Mouse (Mus musculus) intestine, embryonic 14.5 days (tissue): ENCODE results near the gene Hist1h2bj. TPM values are rescaled to one million over a fixed set of nuclear protein-coding genes. Genes with fewer than 3 reads are reported as not detected.
"Not testable (repeated sequence)": the region's sequence is repeated elsewhere in the genome, so short reads cannot be mapped to it uniquely, and the experiment has no call there.

Source experiments
- ATAC-seq: fragments of 200-750 bp; cut with Nextera tagmentation; replicated peaks from 2 replicates; pipeline ENCODE4 v1.8.0; 2017; ENCODE audit warnings: low read depth, moderate number of reproducible peaks, moderate TSS enrichment, moderate library complexity; ENCODE audit not compliant: low FRiP score, low TSS enrichment
- DNase-seq: peaks from one replicate; pipeline ENCODE4 v3.0.0-alpha.2; 2018; ENCODE audit warnings: low spot score
- H3K27ac ChIP-seq: fragments of 300-500 bp; sonication (generic); 2 replicates; pipeline ENCODE4 v1.5.1; 2014; ENCODE audit warnings: low read depth, mild to moderate bottlenecking, control low read depth
- H3K27me3 ChIP-seq: fragments of 300-500 bp; sonication (generic); replicated peaks from 2 replicates; pipeline ENCODE4 v1.6.1; 2014; ENCODE audit warnings: low read length, control low read depth; ENCODE audit not compliant: control insufficient read depth, insufficient read depth
- H3K36me3 ChIP-seq: fragments of 300-500 bp; sonication (generic); 2 replicates; pipeline ENCODE4 v1.6.1; 2014; ENCODE audit warnings: low read length, control low read depth; ENCODE audit not compliant: control insufficient read depth, insufficient read depth
- H3K4me1 ChIP-seq: fragments of 300-500 bp; sonication (generic); replicated peaks from 2 replicates; pipeline ENCODE4 v1.6.1; 2014; ENCODE audit warnings: low read length, control low read depth, mixed read lengths; ENCODE audit not compliant: control insufficient read depth, insufficient read depth
- H3K4me2 ChIP-seq: fragments of 300-500 bp; sonication (generic); 2 replicates; pipeline ENCODE4 v1.6.1; 2014; ENCODE audit warnings: low read length
- H3K4me3 ChIP-seq: fragments of 300-500 bp; sonication (generic); 2 replicates; pipeline ENCODE4 v1.5.1; 2014; ENCODE audit warnings: low read depth, low read length, control low read depth, mixed read lengths
- H3K9ac ChIP-seq: fragments of 300-500 bp; sonication (generic); 2 replicates; pipeline ENCODE4 v1.6.1; 2014; ENCODE audit warnings: mild to moderate bottlenecking, low read length
- H3K9me3 ChIP-seq: fragments of 300-500 bp; sonication (generic); 2 replicates; pipeline ENCODE4 v1.6.1; 2016; ENCODE audit warnings: low read length, control low read depth; ENCODE audit not compliant: control insufficient read depth
- WGBS: fragments of 180-500 bp; shearing (Covaris S2); extraction: QIAGEN DNeasy Blood & Tissue Kit; methylation state at CpG from one replicate; pipeline ENCODE4 v1.1.7; 2014; 5-methylcytosine and 5-hydroxymethylcytosine counted together
- polyA plus RNA-seq: library from polyadenylated mRNA; unstranded; fragments of >200 nt; fragmentation: Nextera tagmentation; extraction: Ambion mirVana; gene quantifications from 2 replicates; pipeline ENCODE4 v1.2.1, GENCODE M21; 2014

The Hist1h2bj gene
- 10.2 and 14.0 TPM in 2 replicates for polyA plus RNA-seq

DNA sequence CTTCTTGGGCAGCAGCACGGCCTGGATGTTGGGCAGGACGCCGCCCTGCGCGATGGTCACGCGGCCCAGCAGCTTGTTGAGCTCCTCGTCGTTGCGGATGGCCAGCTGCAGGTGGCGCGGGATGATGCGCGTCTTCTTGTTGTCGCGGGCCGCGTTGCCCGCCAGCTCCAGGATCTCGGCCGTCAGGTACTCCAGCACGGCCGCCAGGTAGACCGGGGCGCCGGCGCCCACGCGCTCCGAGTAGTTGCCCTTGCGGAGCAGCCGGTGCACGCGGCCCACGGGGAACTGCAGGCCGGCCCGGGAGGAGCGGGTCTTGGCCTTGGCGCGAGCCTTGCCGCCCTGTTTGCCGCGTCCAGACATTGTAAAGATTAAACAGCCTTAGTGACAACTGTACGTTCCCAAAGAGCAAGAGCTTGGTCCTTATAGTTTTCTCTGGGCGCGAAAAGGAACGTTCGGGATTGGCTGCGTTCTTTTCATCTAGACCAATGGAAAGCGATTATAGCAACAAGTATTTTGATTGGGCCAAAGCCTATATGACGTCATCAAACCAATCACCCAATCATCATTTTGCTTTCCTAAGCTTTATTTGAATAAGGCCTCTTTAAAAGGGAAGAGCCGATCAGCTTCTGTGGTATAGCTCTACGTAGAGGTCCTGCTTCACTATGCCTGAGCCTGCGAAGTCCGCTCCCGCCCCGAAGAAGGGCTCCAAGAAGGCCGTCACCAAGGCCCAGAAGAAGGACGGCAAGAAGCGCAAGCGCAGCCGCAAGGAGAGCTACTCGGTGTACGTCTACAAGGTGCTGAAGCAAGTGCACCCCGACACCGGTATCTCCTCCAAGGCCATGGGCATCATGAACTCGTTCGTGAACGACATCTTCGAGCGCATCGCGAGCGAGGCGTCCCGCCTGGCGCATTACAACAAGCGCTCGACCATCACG is at the start of gene Hist1h2bj, which contains the start of gene Hist1h2ag:
Gene Hist1h2bj (plus strand): TSS at position 647 of the 935 bp plus-strand sequence.
Gene Hist1h2ag (minus strand): TSS at position 377 of the 935 bp plus-strand sequence.
- H3K9ac ChIP-seq: peak within 1 kb of the TSS; percentile 70
- not testable (repeated sequence) for H3K4me1 ChIP-seq, H3K9me3 ChIP-seq, H3K27me3 ChIP-seq, H3K36me3 ChIP-seq
- ATAC-seq (peak; percentile 90), DNase-seq (peak; percentile 87)
- under 1% methylated on average over 39 of the region's 80 CpGs for WGBS
- H3K27ac ChIP-seq: peak within 1 kb of the TSS; percentile 96
- peak within 1 kb of the TSS; percentile 60 for H3K4me2 ChIP-seq
- H3K4me3 ChIP-seq: peak within 1 kb of the TSS; percentile 45

DNA sequence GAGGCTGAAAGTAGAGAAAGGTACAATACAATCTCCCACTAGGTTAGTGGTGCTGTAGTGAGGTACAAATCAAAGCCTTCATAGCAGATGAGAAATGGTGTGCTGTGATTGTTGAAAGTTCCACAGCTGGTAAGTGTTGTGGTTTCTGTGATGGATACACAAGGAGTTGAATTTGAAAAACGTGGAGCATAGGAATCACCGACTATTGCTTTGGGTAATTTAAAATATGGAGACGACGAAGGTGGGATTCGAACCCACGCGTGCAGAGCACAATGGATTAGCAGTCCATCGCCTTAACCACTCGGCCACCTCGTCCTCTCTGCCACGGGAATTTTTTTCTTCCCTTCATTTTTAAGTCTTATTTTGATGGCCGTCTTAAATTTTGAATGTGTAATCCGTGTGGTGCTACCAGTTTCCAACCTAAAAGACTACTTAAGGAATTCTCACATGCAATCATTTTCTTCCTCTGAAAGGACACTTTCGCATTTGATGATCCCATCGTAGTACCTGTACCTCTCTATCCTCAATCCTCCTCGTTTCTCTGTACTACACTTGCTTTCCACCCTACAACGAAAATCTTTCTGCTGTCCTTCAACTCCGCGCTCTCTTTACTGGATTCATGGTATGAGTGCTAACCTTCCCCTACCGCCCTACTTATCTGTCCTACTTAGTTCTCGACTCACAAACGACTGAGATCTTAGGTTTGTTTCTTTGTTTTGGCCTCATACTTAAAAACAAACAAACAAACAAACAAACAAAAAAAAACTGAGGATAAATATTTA is 48.9 kb upstream of the Hist1h2bj start:
- Histone ChIP-seq H3K9me3 (peaks cover 4% of the 10 kb centered on the region; the same call in 1 of the 2 replicates), H3K36me3 (no peaks in the 10 kb centered on the region), H3K9ac (no peak overlapping the region), H3K4me2 (peak overlapping the region; percentile 43), H3K4me3 (peak overlapping the region; percentile 32), H3K4me1 (no peaks in the 10 kb centered on the region), H3K27me3 (peaks cover 57% of the 10 kb centered on the region), H3K27ac (no peak overlapping the region)
- DNase-seq (peak; percentile 79), ATAC-seq (no peak)
- 2% methylated on average over 22 of the region's 22 CpGs for WGBS

DNA sequence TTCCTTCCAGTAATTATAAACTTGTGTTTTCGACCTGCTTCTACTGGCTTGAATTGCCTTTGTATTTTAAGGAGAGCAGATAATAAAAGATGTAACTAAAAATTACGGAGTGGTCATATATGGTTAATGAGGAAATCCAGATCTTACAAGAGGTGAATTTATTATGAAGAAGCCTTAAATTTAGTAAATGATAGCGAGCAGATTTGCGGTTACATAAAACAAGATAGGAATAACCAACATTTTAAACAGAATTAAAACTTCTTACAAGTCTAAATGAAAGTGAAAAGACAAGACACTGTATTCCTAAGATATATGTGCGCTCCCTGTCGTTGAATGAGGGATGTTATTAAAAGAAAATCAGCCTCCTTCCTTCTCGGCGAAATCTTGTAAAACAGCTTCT is 48.1 kb upstream of the Hist1h2bj start:
- H3K4me3 ChIP-seq: peak overlapping the region; percentile 32
- ATAC-seq: no peak
- no peak overlapping the region for H3K27ac ChIP-seq
- H3K9ac ChIP-seq: no peak overlapping the region
- no peaks in the 10 kb centered on the region for H3K36me3 ChIP-seq
- DNase-seq: no peak
- H3K9me3 ChIP-seq: peaks cover 4% of the 10 kb centered on the region; the same call in 1 of the 2 replicates
- peaks cover 64% of the 10 kb centered on the region for H3K27me3 ChIP-seq
- H3K4me1 ChIP-seq: no peaks in the 10 kb centered on the region
- WGBS: 4% methylated on average over 8 of the region's 8 CpGs
- H3K4me2 ChIP-seq: peak overlapping the region; percentile 43

DNA sequence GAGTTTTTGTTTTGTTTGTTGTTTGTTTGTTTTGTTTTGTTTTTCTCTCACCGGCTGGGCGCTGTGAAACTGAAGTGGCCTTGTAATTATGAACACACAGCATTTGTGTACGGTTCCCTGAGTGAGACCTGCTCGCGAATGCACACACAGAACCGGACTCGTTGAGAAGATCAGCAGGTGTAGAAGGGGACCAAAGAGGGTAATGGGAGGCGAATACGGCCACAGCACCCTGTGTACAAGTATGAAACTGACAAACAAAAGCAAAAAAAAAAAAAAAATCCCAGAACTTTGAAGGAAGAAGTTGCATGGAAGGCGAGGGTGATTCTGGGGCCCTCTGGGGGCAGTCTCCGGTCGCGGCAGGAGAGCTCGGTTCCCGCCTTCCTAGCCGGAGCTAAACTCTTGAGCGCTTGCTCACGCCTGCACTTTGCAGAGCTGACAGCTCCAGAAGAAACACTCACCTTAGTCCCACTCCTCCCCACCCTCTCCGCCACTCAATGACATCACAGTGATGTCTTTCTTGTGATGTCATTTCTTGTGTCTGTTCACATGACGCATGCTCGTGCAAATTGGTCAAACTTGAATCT is 47.6 kb upstream of the Hist1h2bj start:
- Histone ChIP-seq H3K4me1 (no peaks in the 10 kb centered on the region), H3K27me3 (peaks cover 69% of the 10 kb centered on the region), H3K4me3 (peak overlapping the region; percentile 32), H3K4me2 (peak overlapping the region; percentile 43), H3K9ac (no peak overlapping the region), H3K9me3 (peaks cover 4% of the 10 kb centered on the region; the same call in 1 of the 2 replicates), H3K36me3 (no peaks in the 10 kb centered on the region), H3K27ac (no peak overlapping the region)
- under 1% methylated on average over 21 of the region's 21 CpGs for WGBS
- peak; percentile 70; the same call in 1 of the 2 replicates for ATAC-seq
- DNase-seq: peak; percentile 84

DNA sequence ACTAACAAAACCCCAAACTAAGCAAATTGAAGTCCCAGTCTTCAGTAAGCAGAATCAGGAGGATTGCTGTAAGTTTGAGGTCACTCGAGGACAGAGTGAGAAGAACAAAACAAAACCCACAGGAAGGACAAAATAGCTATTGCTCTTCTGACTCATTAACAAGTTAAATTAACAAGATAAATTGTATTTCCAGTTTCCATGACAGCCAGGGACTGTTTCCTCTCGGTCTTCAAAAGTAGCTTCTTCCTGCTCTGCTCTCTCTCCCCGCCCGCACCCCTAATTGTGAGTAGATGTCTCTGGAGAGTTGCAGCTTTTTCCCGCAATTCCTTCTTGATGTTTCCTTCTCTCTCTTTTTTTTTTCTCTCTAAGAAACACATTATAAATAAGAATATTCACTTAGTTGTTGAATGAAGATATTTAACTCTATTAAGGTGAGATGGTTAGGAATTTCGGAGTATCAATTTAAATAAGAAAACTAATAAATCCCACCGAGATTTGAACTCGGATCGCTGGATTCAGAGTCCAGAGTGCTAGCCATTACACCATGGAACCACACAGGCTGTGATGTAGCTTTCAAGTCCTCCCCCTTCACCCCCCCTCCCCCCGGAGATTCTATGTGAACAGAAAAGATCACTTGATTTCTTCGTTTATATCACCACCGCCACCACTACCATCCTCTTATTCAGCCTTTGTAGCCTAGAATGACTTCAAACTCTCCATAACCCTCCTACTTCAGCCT is 46.7 kb upstream of the Hist1h2bj start:
- DNase-seq: peak; percentile 70
- H3K9ac ChIP-seq: no peak overlapping the region
- peaks cover 78% of the 10 kb centered on the region for H3K27me3 ChIP-seq
- WGBS: 3% methylated on average over 12 of the region's 12 CpGs
- H3K36me3 ChIP-seq: no peaks in the 10 kb centered on the region
- ATAC-seq: 0 out of 2 replicates have a peak, but pooled peaks have one; percentile 24
- H3K4me1 ChIP-seq: no peaks in the 10 kb centered on the region
- peak overlapping the region; percentile 43 for H3K4me2 ChIP-seq
- H3K4me3 ChIP-seq: peak overlapping the region; percentile 32
- peaks cover 2% of the 10 kb centered on the region; the same call in 1 of the 2 replicates for H3K9me3 ChIP-seq
- no peak overlapping the region for H3K27ac ChIP-seq

DNA sequence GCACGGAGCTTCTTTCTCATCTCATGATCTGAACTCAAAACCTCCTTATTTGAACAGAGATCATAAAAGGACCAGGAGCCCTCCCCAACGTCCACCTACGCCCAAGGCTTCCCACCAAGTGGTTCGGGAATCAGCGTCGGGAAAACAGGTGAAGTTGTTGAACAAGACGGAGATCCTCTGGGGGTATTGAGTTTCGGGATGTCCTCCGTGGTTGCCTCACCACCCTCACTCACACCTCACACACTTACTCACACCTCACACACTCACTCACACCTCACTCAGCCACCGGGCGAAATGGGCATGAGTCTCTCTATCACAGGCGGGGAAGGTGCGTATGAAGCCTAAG is 46.2 kb upstream of the Hist1h2bj start:
- Histone ChIP-seq H3K4me1 (no peaks in the 10 kb centered on the region), H3K27ac (no peak overlapping the region), H3K4me2 (peak overlapping the region; percentile 43), H3K9me3 (no peaks in the 10 kb centered on the region), H3K4me3 (peak overlapping the region; percentile 32), H3K9ac (no peak overlapping the region), H3K27me3 (peaks cover 83% of the 10 kb centered on the region), H3K36me3 (no peaks in the 10 kb centered on the region)
- DNase-seq: peak; percentile 79
- WGBS: 2% methylated on average over 13 of the region's 13 CpGs
- ATAC-seq: no peak

DNA sequence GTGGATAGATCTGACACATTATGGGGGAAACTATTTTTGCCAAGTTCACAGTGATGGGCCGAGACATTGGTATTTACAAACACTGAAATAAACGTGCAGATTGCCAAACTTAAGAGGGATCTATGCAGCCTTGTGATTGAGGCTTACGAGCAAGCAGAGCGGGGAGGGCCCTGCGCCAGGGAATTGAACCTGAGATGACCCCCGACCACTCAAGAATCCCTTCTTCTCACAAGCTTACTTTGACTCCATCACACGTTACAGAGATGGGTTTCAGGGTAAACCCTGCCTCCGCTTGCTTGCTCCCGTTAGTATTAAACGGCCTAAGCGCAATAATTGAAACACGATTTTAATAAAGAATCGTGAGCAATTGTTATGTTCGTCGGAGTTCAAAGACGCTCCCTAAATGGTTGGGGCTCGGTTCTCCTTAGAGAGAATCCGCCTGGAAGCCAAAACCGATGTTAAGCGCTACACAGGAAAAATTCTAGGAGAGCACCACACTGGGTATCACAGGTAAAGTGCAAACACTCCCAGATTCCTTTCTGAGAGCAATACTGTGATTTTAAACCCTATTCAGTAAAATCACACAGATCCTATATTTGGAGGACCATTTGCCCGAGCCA is 45.7 kb upstream of the Hist1h2bj start:
- no peak overlapping the region for H3K9ac ChIP-seq
- 2% methylated on average over 21 of the region's 21 CpGs for WGBS
- DNase-seq (peak; percentile 58), ATAC-seq (no peak)
- H3K9me3 ChIP-seq: no peaks in the 10 kb centered on the region
- H3K27me3 ChIP-seq: peaks cover 88% of the 10 kb centered on the region
- H3K27ac ChIP-seq: no peak overlapping the region
- H3K4me3 ChIP-seq: peak overlapping the region; percentile 32
- H3K36me3 ChIP-seq: no peaks in the 10 kb centered on the region
- no peaks in the 10 kb centered on the region for H3K4me1 ChIP-seq
- peak overlapping the region; percentile 43 for H3K4me2 ChIP-seq
